ENCODE assay signal across 9 mouse cellular contexts in genomic region chr16:8674165-8674564, GRCm38 (mm10). TPM values are rescaled to one million over a fixed set of nuclear protein-coding genes. Genes with fewer than 3 reads are reported as not detected.
DNase-seq lines count a peak whose midpoint lies in the region; ATAC-seq and TF ChIP-seq lines count a peak whose summit lies in the region.
"Had no signal": no experiment of that assay in that cellular context is flagged by ENCODE, and none has a peak within 500 bp of the region (broad histone marks: within the 10 kb centered on the region; RNA-seq: fewer than 3 reads in every experiment).

No protein-coding gene starts in this region.

- H3K4me1 ChIP-seq in heart, postnatal 0 days (ENCODE audit: control insufficient read depth, insufficient read depth) = peaks cover 18% of the 10 kb centered on the region

- TF ChIP-seq EP300 in heart, postnatal 0 days (IDR thresholded peaks at IDR 0.05; ENCODE audit: low read depth) = no peak

- no peaks in the 10 kb centered on the region for H3K9me3 ChIP-seq in heart, postnatal 0 days (replicated peaks; ENCODE audit: control insufficient read depth, low read length)
- H3K9me3 ChIP-seq: embryonic facial prominence, embryonic 15.5 days had no signal

- H3K9ac ChIP-seq in heart, postnatal 0 days (replicated peaks; ENCODE audit: low read depth, low read length) = no peak overlapping the region
- H3K9ac ChIP-seq: embryonic facial prominence, embryonic 15.5 days had no signal

- H3K36me3 ChIP-seq in heart, postnatal 0 days (replicated peaks; ENCODE audit: control insufficient read depth, insufficient read depth, low read length) = no peaks in the 10 kb centered on the region
- H3K36me3 ChIP-seq: embryonic facial prominence, embryonic 15.5 days had no signal

- no peak overlapping the region for H3K4me3 ChIP-seq in heart, postnatal 0 days (ENCODE audit: low read depth, low read length)
- H3K4me3 ChIP-seq: embryonic facial prominence, embryonic 15.5 days had no signal

- no peaks in the 10 kb centered on the region for H3K27me3 ChIP-seq in heart, postnatal 0 days (ENCODE audit: control insufficient read depth, insufficient read depth, low read length)

- TF ChIP-seq CTCF in heart, postnatal 0 days (IDR thresholded peaks at IDR 0.05; ENCODE audit: low read depth) = peak; percentile 83

- H3K27ac ChIP-seq in heart, postnatal 0 days (ENCODE audit: low read depth) = no peak overlapping the region
- H3K27ac ChIP-seq: embryonic facial prominence, embryonic 15.5 days had no signal

- DNase-seq in heart, adult 11 months = peak; percentile 94
- DNase-seq in heart, adult 9 months (ENCODE audit: low spot score in 2 of 2) = no peak
- peak; percentile 85 for DNase-seq in CD4-positive, CD25-positive, alpha-beta regulatory T cell, adult 2 months (ENCODE audit: low read depth, low spot score)
- peak; percentile 40 to 62 for DNase-seq in adrenal gland, postnatal 36 days
- DNase-seq in heart, postnatal 0 days (ENCODE audit: low spot score) = no peak
- peak; percentile 64 to 71 for DNase-seq in lung, adult 18-20 months
- DNase-seq in spleen, postnatal 10 days (ENCODE audit: low spot score in 2 of 2) = peak; percentile 63 to 77

- 5% methylated on average over 8 of the region's 8 CpGs for WGBS in heart, postnatal 0 days

- no peak for ATAC-seq in heart, postnatal 0 days (ENCODE audit: insufficient read depth, low read depth)
- ATAC-seq in megakaryocyte-erythroid progenitor cell, adult 5-6 weeks (replicated peaks; ENCODE audit: low FRiP score, low TSS enrichment, poor library complexity, severe bottlenecking) = no peak

- peak overlapping the region; percentile 13; the same call in 1 of the 2 replicates for H3K4me2 ChIP-seq in heart, postnatal 0 days (ENCODE audit: low read depth, low read length)
- H3K4me2 ChIP-seq: embryonic facial prominence, embryonic 15.5 days had no signal

RNA-seq across cellular contexts. Expression of gene Carhsp1, which starts 2.2 kb away (rescaled TPM):
- 100 to 1,000 TPM in 1 of 2 experiments, 10 to 100 TPM in 1; 50.0 to 107 TPM for total RNA-seq in adrenal gland, postnatal 36 days (2021)
- 71.6 and 76.6 TPM in 2 replicates for total RNA-seq in heart, postnatal 0 days (2014; rRNA removed; ENCODE audit: low replicate concordance)
- 42.7 TPM in 2 replicates for polyA plus RNA-seq in heart, postnatal 0 days (2015; fragmentation: Nextera tagmentation; extraction: Ambion mirVana)
- total RNA-seq in megakaryocyte-erythroid progenitor cell, adult 5-6 weeks (2014; fragmentation: Nextera tagmentation) = 28.8 and 32.5 TPM in 2 replicates
- total RNA-seq in megakaryocyte-erythroid progenitor cell, adult 5-6 weeks (2017) = 18.5 and 23.8 TPM in 2 replicates

RNA-seq across cellular contexts. Expression of gene Gm5767, which starts 6.4 kb away (rescaled TPM):
- total RNA-seq in adrenal gland, postnatal 36 days (2021) = not detected
- not detected in 2 replicates for total RNA-seq in heart, postnatal 0 days (2014; rRNA removed; ENCODE audit: low replicate concordance)
- polyA plus RNA-seq in heart, postnatal 0 days (2015; fragmentation: Nextera tagmentation; extraction: Ambion mirVana) = not detected in 2 replicates
- total RNA-seq in megakaryocyte-erythroid progenitor cell, adult 5-6 weeks (2014; fragmentation: Nextera tagmentation) = not detected in 2 replicates
- not detected in 2 replicates for total RNA-seq in megakaryocyte-erythroid progenitor cell, adult 5-6 weeks (2017)
- polyA plus RNA-seq: embryonic facial prominence, embryonic 15.5 days had no signal

RNA-seq across cellular contexts. Expression of gene Tmem186, which starts 36.7 kb away (rescaled TPM):
- total RNA-seq in adrenal gland, postnatal 36 days (2021) = 10 to 100 TPM; 17.1 to 21.1 TPM
- total RNA-seq in heart, postnatal 0 days (2014; rRNA removed; ENCODE audit: low replicate concordance) = 14.3 and 21.8 TPM in 2 replicates
- polyA plus RNA-seq in heart, postnatal 0 days (2015; fragmentation: Nextera tagmentation; extraction: Ambion mirVana) = 13.8 and 14.8 TPM in 2 replicates
- total RNA-seq in megakaryocyte-erythroid progenitor cell, adult 5-6 weeks (2014; fragmentation: Nextera tagmentation) = 17.2 and 18.1 TPM in 2 replicates
- 12.5 and 22.9 TPM in 2 replicates for total RNA-seq in megakaryocyte-erythroid progenitor cell, adult 5-6 weeks (2017)

RNA-seq across cellular contexts. Expression of gene Pmm2, which starts 36.7 kb away (rescaled TPM):
- total RNA-seq in adrenal gland, postnatal 36 days (2021) = 10 to 100 TPM; 44.2 to 50.2 TPM
- total RNA-seq in heart, postnatal 0 days (2014; rRNA removed; ENCODE audit: low replicate concordance) = 26.2 and 26.8 TPM in 2 replicates
- 34.4 and 36.6 TPM in 2 replicates for polyA plus RNA-seq in heart, postnatal 0 days (2015; fragmentation: Nextera tagmentation; extraction: Ambion mirVana)
- 54.8 and 74.7 TPM in 2 replicates for total RNA-seq in megakaryocyte-erythroid progenitor cell, adult 5-6 weeks (2014; fragmentation: Nextera tagmentation)
- 51.1 and 56.8 TPM in 2 replicates for total RNA-seq in megakaryocyte-erythroid progenitor cell, adult 5-6 weeks (2017)

Comparison
In these comparisons a context has a peak if more than half of its experiments do, and no peak if none do; other contexts are left out.
1. DNase-seq: peak in heart, adult 11 months (single experiment), CD4-positive, CD25-positive, alpha-beta regulatory T cell, adult 2 months (single experiment), adrenal gland, postnatal 36 days (2 of 2), lung, adult 18-20 months (2 of 2) and spleen, postnatal 10 days (2 of 2); none in heart, adult 9 months (0 of 2) and heart, postnatal 0 days (single experiment).